Mouse (Mus musculus): ENCODE results near the gene Zfp113.
A peak's percentile ranks its signal among the peaks of the same experiment; 100 is the strongest.

The Zfp113 gene

GRCm38 (mm10) chr5:138155443-138155976, at the start of gene Zfp113:
Gene Zfp113 (minus strand): TSS chr5:138155744.
- DNase-seq (ENCODE audit: low read depth, low spot score) = peak; percentile 99

DNA sequence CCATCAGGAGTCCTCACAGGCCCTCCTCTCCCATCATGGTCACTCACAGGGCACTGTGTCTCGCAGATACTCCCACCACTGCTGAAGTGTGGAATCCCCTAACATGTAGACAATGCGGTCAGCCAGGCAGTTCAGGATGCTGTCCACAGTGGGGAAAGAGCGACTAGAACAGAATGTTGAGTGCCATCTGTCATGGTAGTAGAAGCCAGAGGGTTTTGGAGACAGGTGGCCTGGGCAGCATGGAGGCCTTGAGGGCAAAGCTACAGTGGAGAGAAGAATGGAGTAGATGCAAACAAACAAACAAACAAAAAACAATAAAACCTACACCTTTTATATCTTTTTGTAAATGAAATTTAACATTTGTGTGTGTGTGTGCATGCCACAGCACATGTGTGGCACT, 46.5 kb upstream of the Zfp113 start:
- DNase-seq (ENCODE audit: low read depth, low spot score) = no peak

- peak; percentile 55 for DNase-seq (ENCODE audit: low read depth, low spot score)
Measured at GRCm38 (mm10) chr5:138199576-138199975, 44.0 kb upstream of the Zfp113 start.

DNA sequence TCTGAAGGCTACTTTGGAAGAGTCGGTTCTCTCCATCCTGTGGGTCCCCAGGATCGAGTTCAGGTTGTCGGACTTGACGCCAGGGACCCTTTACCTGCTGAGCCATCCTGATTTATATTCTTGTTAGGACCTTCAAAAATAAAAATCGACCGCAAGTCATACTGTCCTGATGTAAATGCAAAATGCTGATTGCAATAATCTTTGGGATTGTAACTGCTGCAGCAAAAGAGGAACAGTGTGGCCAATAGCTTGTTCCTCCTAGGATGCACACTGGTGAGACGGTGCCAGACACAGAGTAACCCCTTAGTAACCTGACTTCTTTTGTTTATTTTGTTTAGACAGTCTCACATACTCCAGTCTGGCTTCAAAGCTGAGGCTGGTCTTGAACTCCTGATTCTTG, 39.9 kb upstream of the Zfp113 start:
- DNase-seq (ENCODE audit: low read depth, low spot score) = no peak

DNA sequence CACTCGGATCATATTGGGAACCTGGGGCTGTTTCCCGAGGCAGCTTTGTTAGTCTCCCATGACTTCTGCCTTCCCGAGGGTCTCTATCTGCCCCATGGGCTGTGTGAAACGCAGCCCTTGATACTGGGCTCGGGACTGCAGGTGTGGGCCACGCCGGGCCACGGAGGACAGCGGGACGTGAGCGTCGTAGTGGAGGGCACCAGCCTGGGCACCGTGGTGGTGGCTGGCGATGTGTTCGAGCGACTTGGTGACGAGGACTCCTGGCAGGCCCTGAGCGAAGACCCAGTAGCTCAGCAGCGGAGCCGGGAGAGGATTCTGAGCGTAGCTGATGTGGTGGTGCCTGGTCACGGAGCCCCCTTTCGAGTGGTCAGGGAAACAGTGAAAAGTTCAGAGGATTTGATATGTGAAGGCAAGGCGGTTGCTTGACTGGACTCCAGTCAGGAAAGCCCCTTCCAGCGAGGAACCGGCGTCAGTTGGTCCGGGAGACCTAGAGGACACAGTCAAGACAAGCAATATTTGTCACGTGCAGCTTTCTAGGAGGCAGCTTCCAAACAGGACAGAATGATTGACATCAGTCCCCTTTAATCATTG, 39.3 kb upstream of the Zfp113 start:
- DNase-seq (ENCODE audit: low read depth, low spot score) = no peak

DNA sequence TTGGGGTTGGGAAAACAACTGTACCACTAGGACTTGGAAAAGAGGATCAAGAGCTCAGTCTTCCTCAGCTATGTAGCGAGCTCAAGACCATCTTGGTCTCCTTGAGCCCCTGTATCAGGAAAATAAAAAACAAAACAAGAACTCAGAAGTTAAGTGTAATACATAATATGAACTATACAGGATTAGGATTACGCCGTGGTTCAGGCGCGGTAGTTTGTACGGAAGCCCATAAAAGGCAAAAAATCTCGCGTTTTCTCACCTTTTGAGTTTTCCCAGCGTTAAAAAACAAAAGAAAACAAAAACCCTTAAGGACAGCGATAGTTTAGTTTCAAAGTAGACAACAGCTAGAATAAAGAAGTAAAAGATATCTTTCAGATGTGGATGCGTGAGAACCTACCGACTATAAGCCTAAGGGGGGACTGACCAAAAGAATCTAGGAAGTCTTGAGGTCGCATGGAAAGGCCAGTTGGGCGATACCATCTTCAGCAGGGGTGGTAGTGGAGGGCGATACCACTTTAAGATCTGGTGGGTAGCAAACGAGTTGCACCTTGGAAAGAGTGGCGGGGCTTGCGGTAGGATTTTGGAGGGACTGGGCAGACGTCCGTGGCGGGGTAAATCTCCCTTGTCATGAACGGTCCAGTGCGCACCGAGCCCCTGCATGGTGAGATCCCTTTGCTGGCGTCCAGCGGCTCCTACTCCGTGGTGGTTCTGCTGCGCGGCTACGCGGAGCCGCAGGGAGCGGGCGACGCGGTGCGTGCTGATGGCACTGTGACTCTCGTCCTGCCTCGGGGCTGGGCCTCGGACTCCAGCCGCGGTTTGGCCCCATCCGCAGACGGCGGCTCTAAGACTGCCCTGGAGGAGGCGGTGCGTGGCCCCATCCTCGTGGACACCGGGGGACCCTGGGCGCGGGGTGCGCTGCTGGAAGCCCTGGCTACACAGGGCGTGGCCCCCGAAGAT, 38.5 kb upstream of the Zfp113 start, which contains the start of gene Mblac1:
Mblac1 (plus strand) TSS at position 544 of the 957 bp plus-strand sequence.
- DNase-seq (ENCODE audit: low read depth, low spot score) = peak; percentile 95

DNA sequence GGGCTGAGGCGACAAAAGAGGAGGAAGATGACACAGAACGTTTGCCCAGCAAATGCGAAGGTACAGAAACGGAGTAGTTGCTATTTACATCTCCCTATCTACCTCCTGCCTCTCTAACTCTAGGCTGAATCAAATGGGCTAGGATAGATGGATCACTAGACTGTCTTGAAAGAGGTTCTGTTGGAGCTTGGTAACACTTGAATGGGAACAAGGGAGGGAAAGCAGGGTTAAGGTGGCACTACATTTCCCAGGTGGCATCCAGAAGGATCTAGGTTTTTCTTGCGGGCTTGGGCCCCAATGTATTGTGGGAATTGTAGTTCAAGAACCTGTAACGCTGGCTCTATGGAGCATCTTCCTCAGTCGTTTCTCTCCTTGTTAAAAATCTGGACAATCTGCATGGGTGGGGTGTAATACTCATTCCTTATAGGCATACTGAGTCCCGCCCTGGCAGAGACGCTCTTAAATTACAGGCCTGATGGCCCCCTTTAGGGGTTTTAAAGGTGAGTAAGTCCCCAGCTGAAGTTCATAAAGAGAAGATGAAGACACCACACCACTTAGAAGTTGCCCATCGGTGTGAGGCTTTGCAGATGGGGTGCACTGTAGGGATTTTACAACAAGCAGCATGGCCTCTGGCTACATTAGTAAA, 32.2 kb upstream of the Zfp113 start:
- peak; percentile 90 for DNase-seq (ENCODE audit: low read depth, low spot score)

DNA sequence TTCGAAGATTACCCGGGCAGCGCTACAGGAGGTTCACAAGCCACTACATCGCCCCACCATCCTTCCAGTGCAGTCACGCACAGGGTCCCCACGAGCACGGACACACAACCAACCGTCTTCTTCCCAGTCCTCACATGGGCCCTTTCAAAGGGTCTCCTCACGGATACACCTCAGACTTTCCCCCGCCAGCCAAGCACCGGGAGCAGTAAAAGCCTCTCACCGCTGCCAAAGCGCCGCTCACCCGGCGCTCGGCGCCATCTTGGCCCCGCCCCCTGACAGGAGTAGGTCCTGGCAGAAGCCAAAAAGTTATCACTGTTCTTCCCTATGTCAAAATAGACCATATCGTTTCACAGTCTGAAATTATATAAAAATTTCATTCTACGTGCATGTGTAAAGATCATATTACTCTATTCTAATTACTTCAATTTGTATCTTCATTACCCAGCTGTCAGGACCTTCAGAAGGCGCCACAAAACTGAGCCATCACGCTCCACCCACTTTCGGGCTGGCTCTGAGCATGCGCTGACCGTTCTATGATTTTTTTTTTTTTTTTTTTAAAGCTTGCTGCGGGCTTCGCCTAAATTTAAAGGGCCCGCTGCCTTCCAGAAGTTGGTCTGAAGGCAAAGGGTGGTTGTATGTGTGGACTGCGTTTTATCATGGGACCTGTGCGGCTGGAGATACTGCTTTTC, 31.6 kb upstream of the Zfp113 start, which contains the start of the genes Taf6 and Cnpy4:
Taf6 (minus strand) TSS at position 502 of the 689 bp plus-strand sequence.
Cnpy4 (plus strand) TSS at position 536 of the 689 bp plus-strand sequence.
- peak; percentile 88 for DNase-seq (ENCODE audit: low read depth, low spot score)

GRCm38 (mm10) chr5:138173217-138173616, 17.7 kb upstream of the Zfp113 start:
- peak; percentile 58 for DNase-seq (ENCODE audit: low read depth, low spot score)

GRCm38 (mm10) chr5:138171695-138172491, 16.3 kb upstream of the Zfp113 start, which contains the start of the genes Ap4m1 and Mcm7:
Gene Ap4m1 (plus strand): TSS chr5:138172002.
Gene Mcm7 (minus strand): TSS chr5:138172422.
- peak; percentile 98 for DNase-seq (ENCODE audit: low read depth, low spot score)

- peak; percentile 97 for DNase-seq (ENCODE audit: low read depth, low spot score)
Measured at GRCm38 (mm10) chr5:138170936-138171561, 15.5 kb upstream of the Zfp113 start.

DNA sequence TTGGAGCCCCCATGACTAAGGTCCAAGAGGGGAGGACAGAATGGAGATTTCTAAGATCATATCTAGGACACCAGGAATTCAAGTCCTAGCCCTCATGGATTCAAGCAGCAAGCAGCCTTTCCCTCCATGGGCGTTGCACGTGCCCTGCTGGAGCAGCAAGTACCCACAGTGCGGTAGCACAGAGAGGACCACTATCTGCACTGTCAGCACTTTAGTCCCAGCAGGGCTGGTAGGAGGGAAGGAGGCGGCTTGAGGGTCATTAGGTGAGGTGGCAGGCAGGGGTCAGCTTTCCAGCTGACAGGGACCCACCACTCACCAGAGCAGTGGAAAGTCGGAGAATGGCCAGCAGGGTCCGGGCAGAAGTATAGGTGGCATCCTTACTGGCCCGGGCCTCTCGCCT, 10.1 kb upstream of the Zfp113 start:
- no peak for DNase-seq (ENCODE audit: low read depth, low spot score)

DNA sequence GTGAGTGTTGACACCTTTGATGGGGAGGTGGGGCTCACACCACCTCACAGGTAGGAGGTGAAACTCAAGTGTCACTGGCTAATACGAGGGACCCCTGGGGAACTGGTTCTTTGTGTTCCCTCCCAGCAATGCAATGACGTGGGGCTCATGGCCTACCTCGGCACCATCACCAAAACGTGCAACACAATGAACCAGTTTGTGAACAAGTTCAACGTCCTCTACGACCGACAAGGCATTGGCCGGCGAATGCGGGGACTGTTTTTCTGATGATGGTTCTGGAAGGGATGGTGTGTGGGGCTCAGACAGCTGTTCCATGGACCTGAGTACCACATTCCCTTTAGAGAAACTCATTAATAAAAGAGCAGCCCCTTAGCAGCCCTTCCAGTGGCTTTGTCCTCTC, 8.1 kb upstream of the Zfp113 start:
- DNase-seq (ENCODE audit: low read depth, low spot score) = no peak

- peak; percentile 80 for DNase-seq (ENCODE audit: low read depth, low spot score)
Measured at GRCm38 (mm10) chr5:138163046-138163445, 7.5 kb upstream of the Zfp113 start.

DNA sequence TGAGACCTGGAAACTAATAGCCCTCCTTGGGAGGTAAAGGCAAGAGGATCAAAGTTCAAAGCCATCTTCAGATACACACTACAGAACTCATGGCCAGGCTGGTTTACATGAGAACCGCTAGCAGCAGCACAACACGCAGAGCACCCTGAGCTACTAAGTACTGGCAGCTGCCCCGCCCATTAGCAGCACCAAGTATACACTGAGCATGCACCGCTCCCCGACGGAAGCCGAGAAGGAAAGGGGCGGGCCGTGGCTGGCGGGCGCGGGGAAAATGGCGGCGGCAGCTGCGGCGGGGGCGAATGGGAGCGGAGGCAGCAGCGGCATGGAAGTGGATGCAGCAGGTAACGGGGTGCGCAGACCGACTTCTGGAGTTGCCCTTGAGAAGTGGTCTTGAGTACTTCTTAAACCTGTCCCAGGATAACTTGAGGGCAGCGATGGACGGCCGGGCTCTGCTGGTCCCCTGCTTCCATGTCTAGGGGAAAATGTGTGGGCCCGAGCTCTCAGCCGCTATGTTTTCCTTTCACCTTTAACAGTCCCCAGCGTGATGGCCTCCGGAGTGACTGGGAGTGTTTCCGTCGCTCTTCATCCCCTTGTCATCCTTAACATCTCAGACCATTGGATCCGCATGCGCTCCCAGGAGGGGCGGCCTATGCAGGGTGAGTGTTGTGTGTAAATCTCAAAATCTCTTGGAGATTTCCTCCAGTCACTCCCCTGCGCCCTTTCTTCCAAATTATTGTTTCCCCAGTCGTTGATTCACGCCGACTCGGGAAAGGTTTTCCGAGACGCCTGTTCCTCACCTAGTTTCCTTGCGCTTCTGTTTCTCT, 5.5 kb upstream of the Zfp113 start, which contains the start of gene Cops6:
Cops6 (plus strand) TSS at position 230 of the 824 bp plus-strand sequence.
- peak; percentile 95 for DNase-seq (ENCODE audit: low read depth, low spot score)

- DNase-seq (ENCODE audit: low read depth, low spot score) = peak; percentile 74
Measured at GRCm38 (mm10) chr5:138160224-138160762, 4.7 kb upstream of the Zfp113 start.

- DNase-seq (ENCODE audit: low read depth, low spot score) = no peak
Measured at GRCm38 (mm10) chr5:138154390-138154789, 1.2 kb downstream of the Zfp113 start.

- DNase-seq (ENCODE audit: low read depth, low spot score) = no peak
Measured at GRCm38 (mm10) chr5:138138585-138138984, 17.0 kb downstream of the Zfp113 start.

Data from ES-CJ7 (cell line).